Mouse (Mus musculus) brown adipose tissue, adult 24 weeks (tissue): ENCODE results near the gene Serpinb3b. TPM values are rescaled to one million over a fixed set of nuclear protein-coding genes. Genes with fewer than 3 reads are reported as not detected.
"Not testable (repeated sequence)": the region's sequence is repeated elsewhere in the genome, so short reads cannot be mapped to it uniquely, and the experiment has no call there.

ENCODE experiments used
- H3K27ac ChIP-seq: fragments of 200-500 bp; replicated peaks from 2 replicates; pipeline ENCODE4 v1.5.1; 2012; ENCODE audit warnings: low read depth, mild to moderate bottlenecking, low read length
- H3K4me1 ChIP-seq: fragments of 200-500 bp; 2 replicates; pipeline ENCODE4 v1.6.1; 2012; ENCODE audit warnings: low read length, mixed read lengths; ENCODE audit not compliant: control insufficient read depth, insufficient read depth, insufficient read length
- H3K4me3 ChIP-seq: fragments of 200-500 bp; 2 replicates; pipeline ENCODE4 v1.5.1; 2012; ENCODE audit warnings: low read depth, mild to moderate bottlenecking, low read length, moderate library complexity; ENCODE audit not compliant: insufficient read depth
- polyA plus RNA-seq: library from polyadenylated mRNA; stranded (reverse); fragments of >200 nt; gene quantifications from 2 replicates; pipeline ENCODE4 v1.2.4, GENCODE M21; 2012; ENCODE audit not compliant: missing spikeins, insufficient read depth, insufficient read length

Gene Serpinb3b
- not detected in 2 replicates for polyA plus RNA-seq

DNA sequence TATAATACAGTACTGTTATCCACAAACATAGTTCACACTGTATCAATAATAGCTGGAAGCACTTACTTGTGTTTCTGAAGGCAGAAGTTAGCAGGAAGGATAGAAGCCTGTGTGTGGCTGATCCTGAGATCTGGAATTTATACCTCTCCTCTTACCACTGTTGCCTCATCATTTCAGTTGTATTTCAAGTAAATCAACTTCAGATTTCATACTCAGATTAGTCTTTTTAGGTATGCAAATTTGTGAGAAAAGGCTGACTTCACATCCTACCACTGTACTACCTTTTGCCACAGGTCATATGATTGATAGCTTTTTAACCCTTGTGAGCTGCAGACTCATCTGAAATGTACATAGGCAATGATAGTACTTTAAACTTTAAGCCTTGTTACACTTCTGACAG is at the start of gene Serpinb3b, which contains the start of gene Serpinb3c:
Serpinb3b (minus strand) TSS at position 101 of the 400 bp plus-strand sequence.
Serpinb3c (minus strand) TSS at position 111 of the 400 bp plus-strand sequence.
- not testable (repeated sequence) for H3K4me3 ChIP-seq, H3K27ac ChIP-seq, H3K4me1 ChIP-seq

- H3K4me3 ChIP-seq, H3K27ac ChIP-seq, H3K4me1 ChIP-seq: not testable (repeated sequence)
Observed at GRCm38 (mm10) chr1:107243170-107243569, 35.0 kb downstream of the Serpinb3b start.

DNA sequence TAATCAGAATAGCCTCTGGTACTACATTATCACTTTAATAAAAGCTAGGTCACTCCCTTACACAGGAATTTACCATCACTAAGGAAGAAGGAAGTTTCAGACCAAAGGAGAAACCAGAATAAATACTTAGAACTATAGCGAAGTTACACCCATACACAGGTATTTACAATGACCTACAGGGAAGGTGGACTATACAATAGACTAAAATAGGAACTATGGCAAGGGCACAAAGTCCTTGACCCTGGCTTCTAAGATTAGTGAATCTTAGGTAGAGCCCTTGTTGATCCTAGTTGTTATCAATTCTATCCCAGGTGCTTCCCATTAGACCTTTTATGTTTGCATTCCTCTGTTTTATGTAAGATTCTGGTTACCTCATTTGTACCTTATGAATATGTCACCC is 60.9 kb downstream of the Serpinb3b start:
- not testable (repeated sequence) for H3K4me3 ChIP-seq, H3K27ac ChIP-seq, H3K4me1 ChIP-seq

GRCm38 (mm10) chr1:107127453-107127852 is 150.7 kb downstream of the Serpinb3b start:
- not testable (repeated sequence) for H3K4me3 ChIP-seq, H3K4me1 ChIP-seq, H3K27ac ChIP-seq

Other genes with a start within 250 kb of the Serpinb3b start
- gene Serpinb3a, start 226.1 kb downstream of the Serpinb3b start, polyA plus RNA-seq, result not detected in 2 replicates
- gene Serpinb3d, start 194.9 kb downstream of the Serpinb3b start, polyA plus RNA-seq, result not detected in 2 replicates
- not detected in 2 replicates for gene Serpinb3c, start within 50 bp of the Serpinb3b start, polyA plus RNA-seq
- not detected in 2 replicates for gene Serpinb11, start 82.8 kb upstream of the Serpinb3b start, polyA plus RNA-seq
- not detected in 2 replicates for gene Serpinb7, start 121.3 kb upstream of the Serpinb3b start, polyA plus RNA-seq
- gene Serpinb2, start 233.1 kb upstream of the Serpinb3b start, polyA plus RNA-seq, result not detected in 2 replicates